ENCODE assay signal across 39 mouse cellular contexts in the genomic region with DNA sequence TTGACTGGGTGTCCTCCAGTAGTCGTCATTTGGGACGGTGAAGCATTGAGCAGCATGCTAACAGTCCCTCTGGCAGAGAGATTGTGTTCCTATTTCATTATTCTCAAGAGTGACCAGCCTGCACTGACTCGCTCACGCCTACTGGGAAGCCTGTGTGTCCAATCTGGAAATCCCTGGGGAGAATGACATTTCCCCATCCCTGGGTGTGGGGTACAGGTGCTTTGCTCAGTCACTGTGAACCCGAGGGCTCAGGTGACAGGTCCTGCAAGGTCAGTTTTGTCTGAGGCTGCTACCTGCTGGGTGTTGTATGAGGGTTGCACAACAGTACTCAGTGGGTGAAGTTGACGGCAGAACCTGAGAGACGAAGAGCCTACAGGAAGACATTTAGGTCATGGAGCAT. TPM values are rescaled to one million over a fixed set of nuclear protein-coding genes. Genes with fewer than 3 reads are reported as not detected.
"Had no signal": no experiment of that assay in that cellular context is flagged by ENCODE, and none has a peak within 500 bp of the region (broad histone marks: within the 10 kb centered on the region; RNA-seq: fewer than 3 reads in every experiment).

No protein-coding gene starts in this region.

- H3K36me3 ChIP-seq: limb, embryonic 10.5 days; limb, embryonic 12.5 days; limb, embryonic 13.5 days; limb, embryonic 15.5 days; liver, embryonic 12.5 days; liver, embryonic 13.5 days; liver, embryonic 15.5 days; lung, embryonic 15.5 days; midbrain, embryonic 10.5 days; midbrain, embryonic 12.5 days; midbrain, embryonic 13.5 days; midbrain, embryonic 15.5 days; neural tube, embryonic 12.5 days had no signal

- ATAC-seq: liver, embryonic 12.5 days; liver, postnatal 0 days; midbrain, embryonic 13.5 days; midbrain, embryonic 15.5 days; midbrain, embryonic 16.5 days had no signal

- H3K4me3 ChIP-seq: left cerebral cortex, adult 2 months; limb, embryonic 10.5 days; limb, embryonic 12.5 days; limb, embryonic 13.5 days; limb, embryonic 15.5 days; liver, embryonic 12.5 days; liver, embryonic 13.5 days; liver, embryonic 15.5 days; lung, embryonic 15.5 days; megakaryocyte, embryonic 14.5 days; midbrain, embryonic 10.5 days; midbrain, embryonic 12.5 days; midbrain, embryonic 13.5 days; midbrain, embryonic 15.5 days; myocyte; neural tube, embryonic 12.5 days had no signal

- H3K9ac ChIP-seq: limb, embryonic 12.5 days; limb, embryonic 13.5 days; limb, embryonic 15.5 days; liver, embryonic 12.5 days; liver, embryonic 13.5 days; liver, embryonic 14.5 days; liver, embryonic 15.5 days; liver, postnatal 0 days; lung, embryonic 14.5 days; lung, embryonic 15.5 days; midbrain, embryonic 12.5 days; midbrain, embryonic 13.5 days; midbrain, embryonic 15.5 days; neural tube, embryonic 12.5 days had no signal

- H3K9me3 ChIP-seq: limb, embryonic 10.5 days; limb, embryonic 12.5 days; limb, embryonic 13.5 days; limb, embryonic 15.5 days; liver, embryonic 12.5 days; liver, embryonic 13.5 days; liver, embryonic 15.5 days; lung, embryonic 15.5 days; megakaryocyte, embryonic 14.5 days; midbrain, embryonic 10.5 days; midbrain, embryonic 12.5 days; midbrain, embryonic 13.5 days; midbrain, embryonic 15.5 days; neural tube, embryonic 12.5 days had no signal

- H3K4me1 ChIP-seq: liver, embryonic 12.5 days; liver, embryonic 13.5 days; liver, embryonic 15.5 days; lung, embryonic 15.5 days; megakaryocyte, embryonic 14.5 days; midbrain, embryonic 12.5 days; midbrain, embryonic 13.5 days; midbrain, embryonic 15.5 days; neural tube, embryonic 12.5 days had no signal

- H3K27ac ChIP-seq: left cerebral cortex, adult 2 months; limb, embryonic 10.5 days; limb, embryonic 12.5 days; limb, embryonic 13.5 days; limb, embryonic 15.5 days; liver, embryonic 12.5 days; liver, embryonic 13.5 days; liver, embryonic 14.5 days; liver, embryonic 15.5 days; lung, embryonic 15.5 days; macrophage; midbrain, embryonic 10.5 days; midbrain, embryonic 12.5 days; midbrain, embryonic 13.5 days; midbrain, embryonic 15.5 days; neural tube, embryonic 12.5 days had no signal

- H3K4me2 ChIP-seq: limb, embryonic 12.5 days; limb, embryonic 13.5 days; limb, embryonic 15.5 days; liver, embryonic 11.5 days; liver, embryonic 12.5 days; liver, embryonic 13.5 days; liver, embryonic 15.5 days; lung, embryonic 14.5 days; lung, embryonic 15.5 days; midbrain, embryonic 11.5 days; midbrain, embryonic 12.5 days; midbrain, embryonic 13.5 days; midbrain, embryonic 15.5 days; neural tube, embryonic 12.5 days had no signal

- DNase-seq: left cerebral cortex, postnatal 4 days; liver; liver, embryonic 13.5 days; liver, postnatal 0 days; lung, adult 2 months; lung, embryonic 14.5 days; lung, postnatal 4 days; midbrain, embryonic 14.5 days had no signal

- H3K27me3 ChIP-seq: limb, embryonic 12.5 days; limb, embryonic 13.5 days; limb, embryonic 15.5 days; liver, embryonic 13.5 days; lung, embryonic 15.5 days; midbrain, embryonic 12.5 days; midbrain, embryonic 13.5 days; midbrain, embryonic 15.5 days; neural tube, embryonic 12.5 days had no signal

RNA-seq across cellular contexts. Expression of gene Gm4491, which starts 6.6 kb away (rescaled TPM):
- total RNA-seq: left cerebral cortex, postnatal 4 days; liver, adult 2 months; megakaryocyte progenitor cell, adult 5-6 weeks; megakaryocyte, adult 5-6 weeks; megakaryocyte-erythroid progenitor cell, adult 5-6 weeks; midbrain, postnatal 0 days; monocyte, adult 5-6 weeks had no signal
- polyA plus RNA-seq: limb, embryonic 10.5 days; limb, embryonic 11.5 days; limb, embryonic 12.5 days; limb, embryonic 13.5 days; limb, embryonic 14.5 days; liver, adult 2 months; liver, embryonic 11.5 days; liver, embryonic 12.5 days; liver, embryonic 13.5 days; liver, embryonic 14.5 days; liver, embryonic 15.5 days; liver, embryonic 16.5 days; liver, postnatal 0 days; lung, adult 2 months; lung, embryonic 14.5 days; lung, embryonic 15.5 days; lung, embryonic 16.5 days; macrophage; midbrain, embryonic 10.5 days; midbrain, embryonic 11.5 days; midbrain, embryonic 12.5 days; midbrain, embryonic 15.5 days; midbrain, embryonic 16.5 days; myocyte; neural tube, embryonic 11.5 days; neural tube, embryonic 12.5 days had no signal

RNA-seq across cellular contexts. Expression of gene Gjb6, which starts 11.1 kb away (rescaled TPM):
- total RNA-seq: liver, adult 2 months; megakaryocyte progenitor cell, adult 5-6 weeks; megakaryocyte, adult 5-6 weeks; megakaryocyte-erythroid progenitor cell, adult 5-6 weeks; monocyte, adult 5-6 weeks had no signal
- polyA plus RNA-seq: liver, adult 2 months; liver, embryonic 15.5 days; liver, embryonic 16.5 days; lung, embryonic 14.5 days; macrophage; myocyte had no signal

RNA-seq across cellular contexts. Expression of gene Gjb2, which starts 17.8 kb away (rescaled TPM):
- total RNA-seq: megakaryocyte progenitor cell, adult 5-6 weeks; megakaryocyte-erythroid progenitor cell, adult 5-6 weeks had no signal
- polyA plus RNA-seq: macrophage, myocyte had no signal
